Mouse (Mus musculus): ENCODE measurements around the gene Tmem125. TPM values are rescaled to one million over a fixed set of nuclear protein-coding genes. Genes with fewer than 3 reads are reported as not detected.
A peak's percentile ranks its signal among the peaks of the same experiment; 100 is the strongest.
"Not testable (repeated sequence)": the region's sequence is repeated elsewhere in the genome, so short reads cannot be mapped to it uniquely, and the experiment has no call there.

Gene Tmem125
- total RNA-seq, 2 experiments from 2014 or later: 0.12 TPM; not detected in 1

DNA sequence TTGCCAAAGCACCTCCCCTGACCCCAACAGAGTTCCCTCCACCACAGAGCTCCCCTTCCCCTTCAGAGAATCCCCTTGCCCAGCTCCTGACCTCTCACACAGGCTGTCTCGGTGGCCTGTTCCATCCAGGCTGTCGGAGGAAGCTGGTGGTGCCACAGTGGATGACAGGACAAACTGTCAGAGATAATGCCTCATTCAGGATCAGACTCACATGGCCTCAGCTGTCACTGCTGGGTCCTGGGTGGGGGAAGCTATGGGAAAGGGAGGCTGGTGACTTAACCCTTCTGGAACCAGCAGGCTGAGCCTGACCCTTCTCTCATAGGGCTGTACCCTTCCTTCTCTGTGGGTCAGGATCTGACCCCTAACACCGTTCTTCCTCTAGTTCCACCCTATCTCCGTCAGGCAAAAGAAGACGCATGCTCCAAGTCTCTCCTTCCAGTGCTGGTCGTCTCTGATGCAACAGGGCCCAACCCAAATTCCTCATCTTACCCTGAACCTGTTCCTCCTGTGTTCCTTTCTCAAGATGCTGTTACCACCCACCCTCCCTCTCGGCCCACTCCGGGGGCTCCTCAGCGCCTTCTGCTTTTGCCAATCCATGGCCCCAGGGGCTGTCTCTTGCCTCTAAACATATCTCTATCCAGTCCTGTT is 1.2 kb downstream of the Tmem125 start:
- no peak for DNase-seq
- intact Hi-C loops (cut with DNase I): no loop called here

DNA sequence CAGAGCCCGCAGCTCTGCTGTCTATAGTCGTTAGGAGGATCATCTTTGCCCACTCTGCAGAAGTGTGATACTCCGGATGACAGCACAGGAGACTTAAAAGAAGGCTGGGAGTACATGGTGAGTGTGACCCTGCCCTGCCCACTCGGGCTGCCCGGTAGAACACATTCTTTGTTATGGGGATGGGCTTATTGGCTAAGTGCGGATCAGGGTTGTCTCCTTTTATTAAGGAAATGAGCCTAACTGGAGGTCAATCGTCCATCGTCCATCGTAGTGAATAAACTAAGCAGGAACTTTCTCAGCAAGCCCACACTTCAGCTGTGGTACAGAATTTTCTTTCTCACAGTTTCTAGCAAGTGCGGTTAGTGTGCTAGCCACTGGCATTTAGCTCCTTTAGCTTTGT is 3.9 kb downstream of the Tmem125 start:
- no peak for DNase-seq
- intact Hi-C loops (cut with DNase I): no loop called here

DNA sequence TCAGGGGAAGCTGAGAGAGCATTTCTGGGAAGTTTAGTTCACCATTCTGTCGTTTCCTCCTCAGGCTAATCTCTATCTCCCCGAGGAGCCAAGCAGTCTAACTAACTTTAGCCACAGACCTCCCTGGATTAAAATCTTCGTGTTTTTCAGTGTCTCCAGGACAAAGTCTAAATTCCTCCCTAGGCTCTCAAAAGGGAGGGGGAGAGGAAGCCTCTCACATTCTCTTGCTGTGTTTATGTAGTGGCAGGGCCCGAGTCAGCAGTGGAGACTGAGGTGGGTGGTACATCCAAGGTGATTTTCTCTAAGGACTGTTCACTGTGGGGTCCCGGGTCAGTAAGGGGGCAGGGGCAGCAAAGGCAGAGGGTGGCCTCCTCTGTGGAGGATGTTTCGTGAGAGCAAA is 6.0 kb downstream of the Tmem125 start:
- DNase-seq: no peak
- intact Hi-C loops (cut with DNase I): no loop called here

DNA sequence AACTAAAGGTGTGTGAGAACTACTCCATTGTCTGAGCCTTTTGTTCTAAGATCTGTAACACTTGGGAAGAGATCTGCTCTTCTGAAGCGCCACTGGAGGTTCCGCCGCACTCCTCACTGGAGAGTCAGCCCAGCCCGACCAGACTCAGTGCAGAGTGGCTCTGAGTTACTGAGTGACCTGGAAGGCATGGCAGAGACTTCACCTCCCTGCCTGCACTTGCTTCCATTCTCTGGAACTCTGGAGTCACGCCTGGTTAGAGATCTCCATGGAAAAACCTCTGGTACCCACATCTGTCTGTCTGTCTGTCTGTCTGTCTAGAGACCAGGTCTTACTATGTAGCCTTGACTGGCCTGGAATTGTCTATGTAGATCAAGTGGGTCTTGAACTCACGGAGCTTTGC is 8.2 kb downstream of the Tmem125 start:
- no peak for DNase-seq
- intact Hi-C loops (cut with DNase I): no loop called here

DNA sequence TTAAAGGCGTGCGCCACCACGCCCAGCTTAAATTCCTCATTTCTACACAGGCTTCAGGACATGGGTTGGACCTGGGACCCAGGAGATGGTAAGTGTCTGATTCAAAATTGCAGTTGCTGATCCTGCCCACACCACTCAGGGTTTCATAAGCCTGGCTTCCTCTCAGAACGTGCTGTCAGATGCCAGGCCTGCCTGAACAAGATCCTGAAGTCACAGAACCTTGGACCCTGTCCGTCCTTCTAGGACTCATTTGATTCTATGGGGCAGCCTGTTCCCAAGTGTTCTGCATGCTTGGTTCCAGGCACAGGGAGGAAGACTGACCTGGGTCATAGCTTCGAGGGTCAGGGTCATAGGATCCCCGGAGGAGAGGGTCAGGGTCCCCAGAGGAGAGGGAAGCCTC is 10.2 kb downstream of the Tmem125 start:
- intact Hi-C loops (cut with DNase I): no loop called here
- DNase-seq: no peak

DNA sequence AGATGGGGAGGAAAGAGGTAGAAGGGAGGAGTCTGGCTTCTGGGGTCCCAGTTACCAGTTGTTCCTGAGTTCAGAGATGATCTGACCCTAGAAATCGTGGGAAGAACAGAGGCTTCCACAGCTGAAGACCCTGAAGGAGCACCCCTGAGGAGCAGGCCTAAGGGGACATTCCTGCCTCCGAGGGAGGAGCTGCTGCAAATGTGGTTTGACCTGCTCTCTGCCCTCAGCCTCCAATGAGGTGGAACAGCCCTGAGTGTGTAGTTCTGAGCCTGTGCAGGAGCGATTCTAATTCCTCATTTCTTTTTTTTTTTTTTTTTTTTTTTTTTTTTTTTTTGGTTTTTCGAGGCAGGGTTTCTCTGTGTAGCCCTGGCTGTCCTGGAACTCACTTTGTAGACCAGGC is 10.7 kb downstream of the Tmem125 start:
- intact Hi-C loops (cut with DNase I): no loop called here
- no peak for DNase-seq

DNA sequence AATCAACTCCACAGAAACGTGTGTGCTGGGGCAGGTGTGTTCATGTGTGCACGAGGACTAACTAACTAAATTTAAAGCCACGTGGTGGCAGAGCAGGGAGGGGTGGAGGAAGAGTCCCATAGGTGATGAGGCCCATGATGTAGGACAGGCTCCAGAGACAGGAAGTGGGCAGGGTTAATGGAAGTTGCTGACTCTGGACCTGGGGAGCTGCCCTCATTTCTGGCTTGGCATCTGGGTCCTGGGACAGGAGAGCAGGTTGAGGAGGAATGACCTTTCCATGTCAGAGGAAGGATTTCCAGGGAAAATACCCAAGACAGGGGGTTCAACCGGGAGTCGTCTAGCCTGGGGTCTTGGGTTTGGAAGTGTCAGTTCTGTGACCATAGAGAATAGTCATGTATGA is 11.2 kb downstream of the Tmem125 start:
- intact Hi-C loops (cut with DNase I): no loop called here
- DNase-seq: no peak

DNA sequence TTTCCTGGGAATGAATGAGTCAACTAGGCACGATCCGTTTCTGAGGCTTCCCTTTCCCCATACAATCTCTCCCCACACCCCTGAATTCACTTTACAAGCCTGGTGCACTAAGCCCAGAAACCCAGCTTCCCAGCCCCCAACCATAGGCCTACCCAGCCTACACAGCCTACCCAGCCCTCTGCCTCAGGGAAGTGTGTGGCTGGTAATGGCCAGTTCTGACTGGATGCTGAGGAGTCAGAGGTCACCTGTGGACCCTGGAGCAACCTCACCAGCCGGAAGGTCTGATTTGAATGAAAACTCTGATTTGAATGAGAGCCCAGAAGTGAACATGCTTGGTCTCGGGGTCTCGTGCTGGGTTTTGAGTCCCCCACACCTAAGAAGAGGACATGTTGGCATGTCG is 16.1 kb downstream of the Tmem125 start:
- intact Hi-C loops (cut with DNase I): no loop called here

DNA sequence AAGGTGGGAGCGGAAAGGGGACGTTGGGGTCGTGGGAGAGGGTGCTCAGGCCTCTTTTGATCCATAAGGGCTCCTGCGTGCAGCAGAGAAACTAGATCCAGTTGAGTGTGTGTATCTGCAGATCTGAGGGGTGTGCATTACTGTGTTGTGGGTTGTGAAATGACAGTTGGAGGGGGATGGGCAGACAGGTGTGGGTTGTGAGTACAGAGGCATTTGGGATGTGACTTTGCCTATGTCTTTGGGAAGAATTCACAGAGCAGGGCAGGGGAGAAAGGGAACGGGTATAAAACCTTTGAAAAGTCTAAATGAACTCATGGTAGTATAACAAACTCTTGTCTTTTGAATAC is 16.5 kb downstream of the Tmem125 start:
- no peak for DNase-seq
- intact Hi-C loops (cut with DNase I): no loop called here

More for the DNA sequence above, 16.1 kb downstream of the Tmem125 start:
- no peak for DNase-seq

DNA sequence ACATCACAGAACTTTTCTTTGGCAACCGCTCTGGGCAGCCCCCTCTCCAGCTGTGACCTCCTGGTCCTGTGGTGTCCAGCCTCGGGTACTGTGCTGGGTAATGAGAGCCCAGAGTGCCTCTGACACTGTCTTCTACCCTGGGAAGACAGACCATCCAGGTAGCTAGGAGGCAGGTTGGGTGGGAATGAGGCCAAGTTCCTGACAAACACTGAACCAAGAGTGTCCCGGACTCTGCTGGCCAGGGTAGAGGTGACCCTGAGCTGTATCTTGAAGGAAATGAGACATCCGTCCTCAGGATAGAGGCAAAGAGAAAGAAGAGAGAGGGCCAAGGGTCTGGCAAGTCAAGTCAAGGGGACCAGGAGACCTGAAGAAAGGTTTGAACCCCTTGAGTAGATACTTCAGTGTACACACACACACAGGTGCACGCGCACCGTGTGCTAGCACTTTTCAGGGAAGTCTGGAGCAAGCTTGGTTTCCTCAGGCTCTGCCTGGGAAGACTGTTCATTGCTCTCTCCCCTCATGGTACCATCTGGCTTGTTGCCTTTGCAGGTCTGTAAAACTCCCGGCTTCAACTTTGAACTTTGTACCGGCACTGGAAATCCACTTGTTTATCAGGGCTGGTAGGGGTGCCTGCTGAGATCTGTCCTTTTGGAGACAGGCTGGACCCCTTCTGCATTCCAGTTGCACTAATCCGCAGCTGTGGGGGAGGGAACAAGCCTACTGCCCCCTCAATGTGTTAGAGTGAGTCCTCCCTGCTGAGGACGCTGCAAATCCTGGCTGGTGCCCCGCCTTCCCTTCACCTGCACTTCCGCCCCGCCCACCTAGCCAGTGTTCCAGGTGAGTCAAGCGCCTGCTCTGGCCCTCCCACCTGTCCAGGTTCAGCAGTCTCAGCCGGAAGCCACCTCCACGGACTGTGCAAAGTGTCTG is 17.2 kb downstream of the Tmem125 start, which contains the start of gene 2610528J11Rik:
Gene 2610528J11Rik, plus strand, starts transcription at position 592 of the 927 bp plus-strand sequence.
- DNase-seq: no peak
- intact Hi-C loops (cut with DNase I): no loop called here

DNA sequence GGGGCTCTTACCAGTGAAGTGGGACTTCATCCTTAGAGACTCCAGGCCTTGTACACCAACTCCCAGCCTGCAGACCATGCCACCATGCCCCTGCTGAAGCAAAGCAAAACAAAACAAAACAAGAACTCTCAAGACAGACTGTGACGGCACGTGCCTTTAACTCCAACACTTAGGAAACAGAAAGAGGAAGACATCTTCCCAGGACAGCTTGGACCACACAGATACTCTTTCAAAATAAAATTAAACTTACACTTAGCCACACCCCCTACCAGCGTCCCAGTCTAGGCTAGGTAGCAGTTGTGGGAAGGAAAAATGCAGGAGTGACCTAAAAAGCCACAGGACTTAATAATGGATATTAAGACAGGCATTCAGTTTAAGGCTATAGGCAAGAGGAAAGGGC is 18.1 kb downstream of the Tmem125 start:
- intact Hi-C loops (cut with DNase I): no loop called here
- DNase-seq: no peak

DNA sequence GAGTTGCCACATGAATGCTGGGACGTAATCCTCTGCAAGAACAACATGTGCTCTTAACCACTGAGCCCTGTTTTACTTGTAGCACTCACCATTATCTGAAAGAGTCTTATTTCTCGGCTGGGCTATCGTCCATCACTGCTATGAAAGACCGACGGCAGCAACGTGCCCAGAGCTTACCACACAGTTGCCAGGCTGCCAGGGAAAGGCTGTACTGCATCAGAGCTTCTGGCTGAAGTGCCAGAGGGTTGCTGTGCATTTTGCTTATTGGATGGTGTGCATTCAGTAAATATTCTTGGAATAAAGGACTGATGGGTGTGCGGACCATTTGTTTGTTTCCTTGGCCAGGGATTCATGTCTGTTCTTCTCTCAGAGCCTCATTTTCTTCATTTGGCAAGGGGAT is 19.9 kb downstream of the Tmem125 start:
- intact Hi-C loops (cut with DNase I): no loop called here
- DNase-seq: no peak

DNA sequence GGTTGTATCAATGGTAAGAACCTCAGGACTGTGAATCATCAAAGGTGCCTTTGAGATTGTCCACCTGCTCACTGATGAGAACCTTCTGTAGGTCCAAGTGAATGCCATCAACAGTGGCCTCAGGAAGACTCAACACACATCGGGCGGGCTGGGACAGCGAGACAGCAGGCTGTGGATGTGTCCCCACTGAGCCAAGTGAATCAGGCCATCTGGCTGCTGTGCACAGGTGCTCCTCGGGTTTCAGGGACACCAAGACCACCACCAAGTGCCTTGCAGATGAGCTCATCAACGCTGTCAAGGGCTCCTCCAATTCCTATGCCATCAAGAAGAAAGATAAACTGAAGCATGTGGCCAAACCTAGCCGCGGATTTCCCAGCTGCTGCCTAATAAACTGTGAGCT is 21.6 kb downstream of the Tmem125 start:
- DNase-seq: no peak
- intact Hi-C loops (cut with DNase I): no loop called here

DNA sequence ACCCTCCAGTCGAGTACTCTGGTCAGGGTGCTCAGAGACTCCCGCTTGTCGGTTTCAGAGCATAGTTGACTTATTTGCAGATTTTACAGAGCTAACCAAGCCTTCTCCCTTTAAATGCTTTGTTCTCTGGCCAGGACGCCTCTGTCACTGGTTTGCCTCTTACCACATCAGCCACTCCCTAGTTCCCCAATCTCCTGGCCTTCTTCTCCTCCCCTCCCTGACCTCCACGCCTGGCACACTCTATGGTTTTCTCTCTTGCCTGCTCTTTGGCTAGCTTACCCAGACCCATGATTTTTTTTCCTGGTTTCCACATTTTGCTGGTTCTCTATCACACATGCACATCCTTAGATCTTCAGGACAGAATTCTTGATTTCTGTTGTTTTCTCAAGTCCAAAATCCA is 25.6 kb downstream of the Tmem125 start:
- DNase-seq: no peak
- intact Hi-C loops (cut with DNase I): loop anchor here (5.0 kb wide), 2 partner anchors 36 to 71 kb away; no protein-coding TSS in a partner anchor

DNA sequence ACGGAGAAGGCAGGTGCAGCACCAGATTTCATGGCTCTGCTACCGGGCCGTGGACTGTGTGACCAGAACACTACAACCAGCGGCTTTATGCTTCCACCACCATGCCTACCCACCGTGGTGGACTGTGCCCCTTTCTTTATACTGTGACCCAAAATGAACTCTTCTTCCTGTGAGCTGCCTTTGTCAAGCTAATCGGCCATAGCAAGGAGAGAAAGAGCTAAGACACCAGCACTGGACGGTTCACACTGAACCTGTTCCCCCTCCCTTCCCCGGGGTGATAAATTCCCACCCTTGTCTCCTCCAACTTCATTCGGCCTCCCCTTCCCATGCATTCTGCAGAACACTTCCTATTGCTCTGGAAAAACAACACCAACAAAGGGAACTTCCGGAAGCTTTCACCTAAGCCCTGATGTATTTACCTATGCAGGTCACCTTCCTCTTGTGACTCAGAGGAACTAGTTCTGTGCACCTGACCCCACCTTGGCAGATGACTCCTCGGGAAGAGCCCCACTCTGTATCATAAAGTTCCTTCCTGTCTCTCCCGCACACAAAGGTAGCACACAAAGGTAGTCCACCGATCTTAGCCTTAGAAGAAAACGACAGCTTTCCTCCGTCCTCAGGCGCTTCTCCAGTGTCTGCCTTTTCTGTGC is 26.2 kb downstream of the Tmem125 start:
- no peak for DNase-seq
- intact Hi-C loops (cut with DNase I): loop anchor here (5.0 kb wide), 2 partner anchors 35 to 70 kb away; no protein-coding TSS in a partner anchor

DNA sequence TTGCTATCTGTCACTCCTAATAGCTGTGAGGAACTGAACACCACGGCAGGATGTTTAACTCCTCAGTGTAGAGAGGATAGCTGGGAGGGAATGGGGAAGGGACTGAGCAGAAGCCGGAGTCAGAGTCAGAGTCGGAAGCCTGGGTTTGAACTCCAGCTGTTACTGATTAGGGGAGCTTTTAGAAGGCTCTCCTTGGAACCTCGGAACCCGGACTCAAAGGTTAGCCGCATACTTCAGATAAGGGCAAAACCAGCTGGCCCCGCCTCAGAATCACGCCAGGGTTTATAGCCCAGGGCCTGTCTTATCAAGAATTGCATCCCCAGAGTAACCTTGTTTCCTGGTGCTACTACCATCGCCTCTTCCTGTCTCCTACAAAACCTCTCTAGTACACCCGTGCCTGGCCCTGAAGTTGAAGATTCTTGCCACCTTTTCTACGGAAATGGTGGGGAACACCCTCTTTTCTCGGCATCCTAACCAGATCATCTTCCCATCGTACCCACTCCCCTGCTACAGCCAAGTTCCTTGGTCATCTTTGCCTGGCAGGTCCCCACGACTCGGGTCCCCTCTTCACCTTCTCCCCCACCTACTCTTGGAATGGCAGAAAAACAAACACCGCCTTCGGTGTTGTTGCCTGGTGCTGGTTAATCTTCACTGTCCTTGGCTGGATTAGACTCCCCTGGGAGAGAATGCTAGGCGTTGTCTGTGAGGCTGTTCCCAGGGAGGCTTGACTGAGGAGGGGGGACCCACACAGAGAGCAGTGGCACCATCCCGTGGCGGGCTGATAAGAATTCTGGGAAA is 26.9 kb downstream of the Tmem125 start:
- intact Hi-C loops (cut with DNase I): loop anchor here (5.0 kb wide), 2 partner anchors 35 to 70 kb away; no protein-coding TSS in a partner anchor
- peak; percentile 31 to 34 for DNase-seq

DNA sequence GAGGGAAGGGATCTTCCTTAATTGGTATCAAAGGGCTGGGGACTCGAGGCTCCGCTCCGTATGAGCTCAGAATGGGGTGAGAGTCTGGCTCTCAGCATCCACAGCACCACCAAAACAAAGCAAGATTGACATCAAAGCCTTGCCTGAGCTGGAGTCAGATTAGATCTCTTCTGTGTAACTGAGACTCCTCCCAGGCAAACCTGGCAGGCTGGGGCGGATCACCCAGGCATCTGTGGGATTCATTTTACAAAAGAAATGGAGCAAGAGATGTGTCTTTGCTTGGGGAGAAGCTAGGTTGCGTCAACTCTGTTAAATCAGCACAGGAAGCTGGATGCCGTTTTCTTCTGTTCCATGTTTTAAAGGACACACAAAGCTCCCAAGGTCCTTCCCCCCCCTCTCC is 34.8 kb downstream of the Tmem125 start:
- peak in 1 of 2 experiments; percentile 30 for DNase-seq
- intact Hi-C loops (cut with DNase I): no loop called here

DNA sequence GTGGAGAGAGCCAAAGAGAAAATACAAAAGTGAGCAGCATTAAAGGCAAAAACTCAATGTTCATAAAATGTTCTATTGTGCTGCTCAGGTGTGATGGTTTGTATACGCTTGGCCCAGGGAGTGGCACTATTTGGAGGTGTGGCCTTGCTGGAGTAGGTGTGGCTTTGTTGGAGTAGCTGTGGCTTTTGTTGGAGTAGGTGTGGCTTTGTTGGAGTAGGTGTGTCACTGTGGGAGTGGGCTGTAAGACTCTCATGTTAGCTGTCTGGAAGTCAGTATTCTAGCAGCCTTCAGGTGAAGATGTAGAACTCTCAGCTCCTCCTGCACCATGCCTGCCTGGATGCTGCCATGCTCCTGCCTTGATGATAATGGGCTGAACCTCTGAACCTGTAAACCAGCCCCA is 36.7 kb downstream of the Tmem125 start:
- DNase-seq; intact Hi-C loops (cut with DNase I): not testable (repeated sequence)

DNA sequence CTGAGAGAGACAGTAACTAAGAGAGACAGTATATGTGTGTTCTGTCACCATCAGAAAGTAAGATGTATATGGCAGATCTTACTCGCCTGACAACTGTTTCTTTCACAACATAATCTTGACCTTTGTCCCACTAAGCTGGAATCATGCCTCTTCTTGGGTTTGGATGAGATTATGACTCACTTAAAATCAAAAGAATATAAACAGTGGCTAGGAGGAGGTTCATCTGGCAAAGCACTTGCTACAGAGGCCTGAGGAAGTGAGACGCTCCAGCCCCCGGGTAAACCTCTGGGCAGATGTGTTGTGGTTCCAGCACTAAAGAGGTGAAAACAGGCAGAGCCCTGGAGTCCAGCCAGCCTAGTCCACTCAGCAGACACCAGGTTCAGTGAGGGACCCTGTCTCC is 38.3 kb downstream of the Tmem125 start:
- intact Hi-C loops (cut with DNase I): no loop called here

DNA sequence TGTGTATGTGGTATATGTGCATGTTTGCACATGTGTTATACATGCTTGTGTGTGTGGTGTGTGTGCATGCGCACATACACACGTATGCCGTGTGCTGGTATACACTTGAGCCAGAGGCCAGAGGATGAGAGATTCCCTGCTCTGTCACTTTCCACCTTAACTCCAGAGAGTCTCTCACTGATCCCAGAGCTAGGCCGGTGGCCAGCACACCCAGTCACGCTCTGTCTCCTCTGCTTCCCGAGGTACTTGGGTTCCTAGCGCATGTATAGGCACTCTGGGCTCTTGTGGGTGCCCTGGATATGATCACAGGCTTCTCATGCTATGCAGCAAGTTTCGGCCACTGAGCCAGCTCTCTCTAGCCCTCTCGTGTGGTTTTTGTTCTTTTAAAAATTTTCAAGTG is 43.1 kb downstream of the Tmem125 start:
- intact Hi-C loops (cut with DNase I): no loop called here
- DNase-seq: no peak

More for the DNA sequence above, 38.3 kb downstream of the Tmem125 start:
- DNase-seq: peak; percentile 32 to 47
